Mouse (Mus musculus) small intestine, adult 2 months (tissue): ENCODE measurements around the gene Foxb1.

Experiments used
- CTCF ChIP-seq: fragments of 200-500 bp; IDR thresholded peaks from 2 replicates; pipeline ENCODE4 v1.5.1; 2012; ENCODE audit warnings: low read depth, mild to moderate bottlenecking, control low read depth, inconsistent platforms, low read length, moderate library complexity, mixed read lengths; ENCODE audit not compliant: insufficient replicate concordance, insufficient read length; ENCODE audit errors: extremely low read depth
- POLR2A ChIP-seq: fragments of 200-500 bp; IDR thresholded peaks from 2 replicates; pipeline ENCODE4 v1.6.1; 2012; ENCODE audit warnings: low read depth, mild to moderate bottlenecking, control low read depth, inconsistent platforms, low read length, moderate library complexity

DNA sequence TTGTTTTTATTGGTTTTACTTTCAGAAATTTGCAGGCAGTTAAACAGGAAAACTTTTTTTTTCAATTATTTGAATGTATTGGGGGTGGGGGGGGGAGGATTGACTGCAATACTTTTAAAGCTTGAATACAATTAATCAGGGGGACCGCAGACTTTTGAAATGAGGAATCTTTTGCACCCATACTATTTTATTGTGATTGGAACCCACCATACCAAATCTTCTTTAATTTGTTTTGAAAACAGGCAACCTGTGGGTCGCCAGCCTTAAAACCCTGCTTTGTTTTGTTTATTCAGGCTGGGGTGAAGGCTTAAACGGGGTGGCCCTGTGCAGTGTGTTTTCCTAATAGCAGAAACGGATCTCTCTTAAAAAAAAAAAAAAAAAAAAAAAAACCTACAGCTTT, 6.2 kb upstream of the Foxb1 start:
- TF ChIP-seq POLR2A (no peak), CTCF (no peak)
